Mouse (Mus musculus) E14TG2a.4 (cell line): Measurements from ENCODE around the gene Morc3.

ENCODE experiments used
- CTCF ChIP-seq: conservative IDR thresholded peaks from 2 replicates; pipeline ENCODE4 v1.5.1; 2014; ENCODE audit warnings: low read length
- POU5F1 ChIP-seq: IDR thresholded peaks from 2 replicates; pipeline ENCODE4 v1.6.1; 2014; ENCODE audit warnings: low read length, borderline replicate concordance

- TF ChIP-seq CTCF (no peak), POU5F1 (no peak)
These were observed 82.1 kb downstream of the Morc3 start for GRCm38 (mm10) chr16:93913881-93914576.
